Mouse (Mus musculus): ENCODE results near the gene Gm10477. TPM values are rescaled to one million over a fixed set of nuclear protein-coding genes. Genes with fewer than 3 reads are reported as not detected.

The Gm10477 gene
- not detected for total RNA-seq (2023)

DNA sequence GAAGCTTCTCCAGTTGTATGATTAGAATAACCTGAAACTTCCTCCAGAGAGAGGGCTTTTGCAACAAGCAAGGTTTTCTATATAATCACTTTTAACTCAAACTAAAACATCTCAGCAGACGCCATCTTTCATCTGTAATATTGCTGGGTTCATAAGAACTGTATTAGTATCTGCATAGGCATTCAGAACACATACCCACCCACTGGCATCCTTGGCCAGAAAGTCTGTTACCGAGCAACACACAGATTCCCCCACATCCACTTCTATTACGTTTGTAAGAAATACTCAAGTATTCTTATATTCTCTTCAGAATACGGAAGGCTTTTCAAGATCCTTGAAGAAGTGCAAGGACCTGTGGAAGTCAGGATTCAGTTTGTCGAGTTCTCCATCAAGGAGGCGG, at the start of gene Gm10477:
Gene Gm10477 (plus strand): TSS at position 301 of the 400 bp plus-strand sequence.

DNA sequence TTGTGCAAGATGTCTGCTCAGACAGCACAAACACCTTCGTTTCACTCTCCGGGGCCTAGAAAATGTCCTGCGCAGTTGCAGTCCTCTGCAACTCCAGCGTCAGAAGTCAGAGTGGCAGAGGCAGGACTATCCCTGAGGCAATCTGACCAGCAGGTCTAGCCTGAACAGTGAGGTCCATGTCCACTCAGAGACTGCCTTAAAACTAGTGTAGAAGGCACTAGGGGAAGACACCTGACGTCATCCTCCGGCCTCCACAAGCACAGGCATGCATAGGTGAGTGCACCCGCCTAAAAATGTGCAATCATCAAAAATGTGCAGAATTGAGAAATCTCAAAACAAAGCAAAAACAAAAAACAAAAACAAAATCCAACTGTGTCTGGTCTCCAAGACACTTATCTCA, 25.0 kb downstream of the Gm10477 start, which contains the start of gene Gm648:
Gene Gm648 (minus strand): TSS at position 101 of the 400 bp plus-strand sequence.

Other genes with a start within 250 kb of the Gm10477 start
- under 1 TPM; 0.21 to 0.29 TPM for gene Zfp449, start 178.3 kb upstream of the Gm10477 start, total RNA-seq (2023)
- not detected for gene Smim10l2a, start 150.2 kb upstream of the Gm10477 start, total RNA-seq (2023)
- not detected for gene Gm2174, start 76.8 kb upstream of the Gm10477 start, total RNA-seq (2023)
- 10 to 100 TPM; 76.7 to 80.6 TPM for gene Ints6l, start 69.9 kb upstream of the Gm10477 start, total RNA-seq (2023)
- gene Gm648, start 24.9 kb downstream of the Gm10477 start, total RNA-seq (2023), result not detected
- 1 to 10 TPM; 9.6 to 9.7 TPM for gene Mmgt1, start 73.3 kb downstream of the Gm10477 start, total RNA-seq (2023)
- 10 to 100 TPM; 12.2 to 16.5 TPM for gene Slc9a6, start 85.0 kb downstream of the Gm10477 start, total RNA-seq (2023)
- gene Fhl1, start 207.0 kb downstream of the Gm10477 start, total RNA-seq (2023), result 1 to 10 TPM in 1 of 2 experiments, not detected in 1; 1.2 TPM